Mouse (Mus musculus): ENCODE measurements at regions not wholly inside any gene's neighbourhood (a gene's known extent, or its start where the extent isn't known, plus 50 kb on each side); places are given as distances from the start of the nearest gene placed in this dataset.

- TF ChIP-seq CTCF (conservative IDR thresholded peaks at IDR 0.05; ENCODE audit: insufficient read depth, insufficient read length, low read depth, low read length): no peak
- no peak for TF ChIP-seq POLR2A (IDR thresholded peaks at IDR 0.05; ENCODE audit: low read depth, low read length)
Measured at GRCm38 (mm10) chr3:54461366-54461765, 100.5 kb downstream of the Postn start.
